Mouse (Mus musculus): ENCODE data around the gene Pappa.

Pappa gene

GRCm38 (mm10) chr4:65166288-65166835 is 42.4 kb downstream of the Pappa start:
- DNase-seq (ENCODE audit: low read depth, low spot score) = peak; percentile 89

DNA sequence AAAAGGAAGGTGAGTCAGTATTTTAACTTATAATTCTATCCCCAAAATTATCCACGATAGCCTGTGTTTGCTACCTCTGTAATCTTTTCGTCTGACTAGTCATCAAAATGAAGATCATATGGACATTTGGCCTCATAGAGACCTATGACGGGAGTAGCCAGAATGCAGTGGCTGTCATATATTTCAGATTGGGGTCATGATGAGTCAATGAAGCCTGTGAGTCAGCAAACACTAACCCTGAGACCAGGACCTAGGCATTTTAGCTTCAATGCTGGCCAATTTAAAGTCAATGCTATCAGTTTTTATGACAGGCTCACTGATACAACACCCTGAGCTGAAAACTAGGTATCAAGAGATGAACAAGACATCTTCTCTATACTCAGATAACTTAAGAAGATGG is 50.5 kb downstream of the Pappa start:
- DNase-seq (ENCODE audit: low read depth, low spot score) = no peak

DNA sequence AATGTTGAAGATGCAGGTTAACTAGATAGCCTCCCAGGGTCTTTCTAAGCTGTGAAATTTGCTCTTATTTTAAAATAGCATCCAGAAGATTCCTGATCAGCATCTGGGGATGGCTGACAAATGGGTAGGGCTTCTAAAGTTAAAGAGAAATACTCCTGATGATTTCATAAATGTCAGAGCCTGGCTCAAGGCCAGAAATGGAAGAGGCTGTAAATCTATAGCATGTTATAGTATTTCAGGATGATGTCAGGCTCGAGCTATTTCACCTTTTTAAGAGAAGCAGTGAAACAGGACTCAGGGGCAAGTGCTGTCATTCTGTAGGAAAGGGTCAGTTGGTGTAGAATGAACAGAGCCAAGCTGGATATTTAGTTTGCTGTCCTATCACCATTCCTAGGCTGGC is 54.2 kb downstream of the Pappa start:
- no peak for DNase-seq (ENCODE audit: low read depth, low spot score)

- no peak for DNase-seq (ENCODE audit: low read depth, low spot score)
Measured at GRCm38 (mm10) chr4:65187236-65187635, 63.3 kb downstream of the Pappa start.

DNA sequence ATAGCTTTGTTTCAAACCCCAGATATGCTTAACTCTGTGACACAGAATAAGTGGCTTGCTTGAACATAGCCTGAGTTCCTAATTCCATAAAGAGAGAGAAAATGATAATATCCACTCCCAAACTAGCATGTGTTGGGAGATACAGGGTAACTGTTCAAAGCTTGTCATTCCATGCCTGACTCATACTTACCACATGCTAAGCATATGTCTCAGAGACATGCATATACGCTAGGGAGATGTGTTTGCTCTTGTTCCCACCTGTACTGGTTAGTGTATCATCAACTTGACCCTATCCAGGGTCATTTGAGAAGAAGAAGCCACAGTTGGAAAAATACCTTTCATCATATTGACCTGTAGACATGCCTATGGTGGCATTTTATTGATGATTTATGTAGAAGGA is 63.7 kb downstream of the Pappa start:
- no peak for DNase-seq (ENCODE audit: low read depth, low spot score)

- DNase-seq (ENCODE audit: low read depth, low spot score) = no peak
Measured at GRCm38 (mm10) chr4:65188921-65189485, 65.0 kb downstream of the Pappa start.

DNA sequence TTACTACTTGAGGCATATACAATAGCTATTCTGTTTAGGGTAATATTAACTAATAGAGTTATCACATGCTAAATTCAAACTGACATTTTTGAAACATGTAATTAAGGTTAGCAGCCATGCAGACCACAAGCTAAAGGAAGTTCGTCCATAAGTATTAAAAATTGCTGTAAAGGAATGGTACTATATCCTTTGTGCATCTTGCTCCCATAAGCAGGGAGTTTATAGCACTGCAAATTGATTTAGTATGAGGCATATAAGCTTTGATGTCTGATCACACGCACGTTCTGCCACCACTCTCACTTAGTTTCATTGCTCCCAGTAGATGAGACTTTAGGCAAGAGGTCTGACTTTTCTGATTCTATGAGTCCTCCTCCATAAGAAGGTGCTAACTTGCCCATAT is 68.8 kb downstream of the Pappa start:
- no peak for DNase-seq (ENCODE audit: low read depth, low spot score)

DNA sequence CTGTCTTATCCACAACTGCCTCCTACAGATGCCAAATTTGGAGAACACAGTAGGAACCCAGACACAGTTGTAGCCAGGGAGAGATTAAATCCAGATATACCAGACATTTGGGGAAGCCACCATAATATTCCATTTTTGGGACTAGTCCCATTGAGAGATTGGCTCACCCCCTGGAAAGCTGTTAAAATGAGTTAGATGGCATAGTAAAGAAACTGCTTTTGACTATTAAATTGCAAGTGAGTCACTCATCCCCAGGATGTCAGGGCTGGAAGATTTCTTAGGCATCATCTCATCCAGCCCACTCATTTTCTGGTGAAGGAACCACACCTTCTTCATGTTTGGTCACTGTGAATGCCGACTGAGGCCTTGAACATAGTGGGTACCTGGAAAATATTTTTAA is 72.0 kb downstream of the Pappa start:
- peak; percentile 19 for DNase-seq (ENCODE audit: low read depth, low spot score)

- DNase-seq (ENCODE audit: low read depth, low spot score) = no peak
Measured at GRCm38 (mm10) chr4:65203666-65204065, 79.7 kb downstream of the Pappa start.

GRCm38 (mm10) chr4:65205446-65205845 is 81.5 kb downstream of the Pappa start:
- no peak for DNase-seq (ENCODE audit: low read depth, low spot score)

DNA sequence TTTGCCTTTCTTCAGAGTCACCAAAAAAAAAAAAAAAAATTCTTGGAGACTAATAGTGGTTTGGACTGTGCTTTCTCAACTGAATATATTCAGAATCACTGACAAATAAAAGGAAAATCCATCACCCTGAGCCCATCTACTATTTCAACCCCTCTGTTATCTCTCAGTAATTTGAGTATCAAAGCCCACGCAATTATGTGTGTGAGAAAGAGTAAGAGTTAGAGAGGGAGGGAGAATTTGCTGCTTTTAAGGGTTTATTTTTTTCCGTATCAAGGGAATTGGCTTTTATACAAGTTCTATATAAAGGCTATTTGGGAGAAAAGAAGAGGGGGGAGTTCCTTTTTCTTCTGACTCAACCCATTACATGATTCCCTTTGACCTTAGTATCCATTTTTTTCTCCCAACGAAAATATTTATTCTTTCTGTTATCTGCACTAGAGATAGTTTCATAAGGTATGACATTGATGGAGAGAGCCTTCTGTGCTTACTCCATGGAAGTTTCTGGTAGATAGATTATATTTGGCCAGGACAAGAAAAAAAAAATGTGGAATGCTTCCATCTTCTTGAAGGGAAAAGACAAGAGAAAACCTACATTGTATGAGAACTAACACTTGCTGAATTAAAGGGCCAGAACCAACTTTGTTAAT is 85.5 kb downstream of the Pappa start:
- no peak for DNase-seq (ENCODE audit: low read depth, low spot score)

DNA sequence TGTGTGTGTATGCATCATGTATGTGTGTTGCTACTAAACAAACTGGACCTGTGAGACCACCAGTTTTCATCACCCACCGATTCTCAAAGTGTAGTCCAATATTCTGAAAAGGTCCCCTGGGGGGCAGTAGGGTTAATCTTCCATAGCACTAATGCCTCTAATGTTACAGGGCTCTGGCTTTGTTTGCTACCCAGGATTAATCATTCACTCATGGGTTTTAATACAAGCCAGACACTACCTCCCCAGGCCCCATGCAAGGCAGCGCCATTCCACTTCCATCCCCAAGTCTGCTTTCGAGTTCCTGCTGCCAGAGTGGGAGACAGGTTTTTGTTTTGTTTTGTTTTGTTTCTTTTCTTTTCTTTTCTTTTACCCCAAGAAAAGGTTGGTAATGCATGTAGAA is 92.7 kb downstream of the Pappa start:
- DNase-seq (ENCODE audit: low read depth, low spot score) = no peak

DNA sequence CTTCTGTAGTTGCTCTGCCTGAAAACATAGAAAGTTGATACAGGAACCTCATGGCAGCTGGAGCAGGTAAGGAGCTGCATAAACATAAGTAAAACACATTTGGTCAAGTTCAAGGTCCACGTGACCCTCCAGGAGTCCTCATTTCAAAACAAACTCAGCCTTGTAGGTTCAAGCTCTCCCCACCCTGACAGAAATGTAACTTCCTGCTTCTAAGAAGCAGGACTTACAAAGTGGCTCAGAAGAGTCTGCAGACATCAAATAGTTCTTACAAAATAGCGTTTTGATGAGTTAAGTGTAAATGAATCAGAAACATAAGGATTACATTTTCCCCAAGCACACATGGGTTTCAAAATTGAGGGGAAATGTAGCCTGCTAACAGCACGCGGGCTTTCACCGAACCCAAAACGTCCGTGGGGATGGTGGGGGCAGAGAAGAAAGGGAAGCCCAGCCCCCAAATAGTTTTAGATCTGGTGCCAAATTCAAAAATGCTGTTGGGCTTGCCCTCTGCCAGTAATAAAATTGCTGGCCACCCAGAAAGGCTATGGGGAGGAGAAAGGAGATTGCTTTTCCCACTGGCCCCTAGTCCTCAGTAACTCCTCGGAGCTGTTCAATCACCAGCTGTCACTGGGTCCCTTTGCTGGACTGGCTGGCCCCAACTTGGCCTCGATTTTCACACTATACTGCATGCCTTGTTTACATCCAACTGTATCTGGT is 93.8 kb downstream of the Pappa start:
- DNase-seq (ENCODE audit: low read depth, low spot score) = no peak

DNA sequence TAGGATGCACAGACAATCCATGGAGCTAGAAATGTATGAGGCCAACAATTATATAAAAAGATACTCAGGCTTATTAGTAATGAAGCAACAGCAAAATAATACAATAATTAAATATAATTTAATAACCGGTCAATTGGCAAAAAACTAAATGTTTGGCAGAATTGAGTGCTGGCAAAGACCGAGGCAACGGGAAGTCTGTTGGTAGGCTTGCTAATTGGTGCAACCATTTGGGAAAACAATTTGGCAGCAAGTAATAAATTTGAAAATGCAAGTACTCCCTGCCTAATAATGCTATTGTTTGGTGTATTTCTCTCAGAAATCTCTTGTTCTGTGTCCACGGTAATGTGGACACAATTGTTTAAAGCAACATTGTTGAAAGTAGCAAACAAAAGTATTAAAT is 99.9 kb downstream of the Pappa start:
- DNase-seq (ENCODE audit: low read depth, low spot score) = peak; percentile 31

DNA sequence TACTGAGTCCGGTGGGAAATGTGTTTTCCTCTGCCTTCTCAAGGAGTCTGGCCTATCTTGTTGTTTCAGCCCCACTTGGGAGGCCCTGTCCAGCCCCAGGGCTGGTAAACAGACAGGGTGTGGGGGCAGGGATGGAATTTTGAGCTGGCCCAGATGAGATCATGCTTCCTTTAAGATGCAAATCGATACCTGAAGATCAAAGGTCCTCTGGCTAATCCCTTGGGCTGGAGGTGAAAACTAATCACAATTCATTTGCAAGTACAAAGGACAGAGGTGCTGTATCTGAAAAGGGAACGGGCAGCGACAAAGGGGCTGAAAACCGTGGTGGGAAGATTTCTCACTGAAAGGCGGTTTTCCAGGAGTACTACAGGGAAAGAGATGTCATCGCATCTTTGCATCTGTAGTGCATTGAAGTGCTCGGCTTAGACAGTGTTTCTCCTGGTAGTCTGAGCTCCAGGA is 114.6 kb downstream of the Pappa start:
- no peak for DNase-seq (ENCODE audit: low read depth, low spot score)

DNA sequence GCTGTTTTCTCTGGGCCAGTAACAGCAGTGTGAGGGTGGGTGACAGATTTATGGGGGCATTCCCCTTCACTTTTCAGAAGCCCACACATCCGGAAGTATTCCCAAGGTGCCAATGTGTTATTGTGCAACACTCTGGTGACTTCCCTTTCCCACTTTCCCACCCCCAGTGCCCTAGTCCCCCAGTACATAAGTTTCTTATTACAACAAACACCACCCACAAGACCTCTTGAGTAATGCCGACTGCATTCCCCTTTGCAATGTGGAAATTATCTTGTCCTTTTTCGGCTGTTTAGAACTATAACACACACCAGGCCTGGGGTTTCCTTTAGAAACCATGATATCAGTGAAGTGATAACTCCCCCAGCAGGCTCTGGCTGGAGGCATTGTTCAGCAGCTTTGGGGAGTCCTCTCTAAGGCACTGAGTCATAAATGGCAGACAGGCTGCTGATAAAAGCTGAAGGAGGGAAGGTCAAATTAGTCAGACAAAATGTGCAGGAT is 118.5 kb downstream of the Pappa start:
- DNase-seq (ENCODE audit: low read depth, low spot score) = peak; percentile 80

GRCm38 (mm10) chr4:65243245-65243644 is 119.3 kb downstream of the Pappa start:
- DNase-seq (ENCODE audit: low read depth, low spot score) = no peak

DNA sequence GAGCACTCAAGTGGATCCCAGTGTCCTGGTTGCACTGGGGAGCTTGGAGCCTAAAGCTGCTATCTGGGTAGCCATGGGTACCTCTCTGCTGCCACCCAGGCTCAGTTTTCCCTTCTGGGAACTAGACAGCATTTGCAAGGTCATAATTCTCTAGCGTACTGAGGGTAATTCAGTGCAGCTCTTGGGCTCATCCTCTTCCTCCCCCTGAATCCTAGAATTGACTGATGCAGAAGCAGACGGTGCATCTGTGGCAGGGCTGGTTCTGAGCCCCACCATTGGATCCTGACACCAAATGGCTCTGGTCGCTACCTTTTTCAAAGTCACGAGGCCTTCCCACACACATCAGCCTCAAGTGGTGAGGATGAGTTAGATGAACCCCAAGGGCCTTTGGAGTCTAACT is 121.0 kb downstream of the Pappa start:
- no peak for DNase-seq (ENCODE audit: low read depth, low spot score)

GRCm38 (mm10) chr4:65245440-65245839 is 121.5 kb downstream of the Pappa start:
- no peak for DNase-seq (ENCODE audit: low read depth, low spot score)

DNA sequence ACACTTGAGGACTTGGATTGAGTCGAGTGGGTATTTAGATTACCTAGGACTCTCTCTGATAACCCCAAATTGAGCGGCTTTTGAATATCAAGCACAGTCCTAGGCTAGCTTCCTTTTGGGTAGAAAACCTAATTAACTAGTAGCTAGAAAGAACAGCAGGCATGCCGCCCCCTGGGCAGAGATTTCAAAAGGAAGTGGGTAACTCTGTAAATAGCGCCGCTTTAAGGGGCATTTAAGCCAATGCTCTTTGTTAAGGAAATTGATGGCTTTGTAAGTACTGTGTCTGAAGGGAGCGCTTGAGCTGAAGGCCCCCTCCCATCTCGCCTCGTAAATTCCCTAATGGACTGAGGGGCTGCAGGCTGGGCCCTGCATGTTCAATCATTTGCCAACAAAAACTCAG is 128.2 kb downstream of the Pappa start:
- DNase-seq (ENCODE audit: low read depth, low spot score) = no peak

DNA sequence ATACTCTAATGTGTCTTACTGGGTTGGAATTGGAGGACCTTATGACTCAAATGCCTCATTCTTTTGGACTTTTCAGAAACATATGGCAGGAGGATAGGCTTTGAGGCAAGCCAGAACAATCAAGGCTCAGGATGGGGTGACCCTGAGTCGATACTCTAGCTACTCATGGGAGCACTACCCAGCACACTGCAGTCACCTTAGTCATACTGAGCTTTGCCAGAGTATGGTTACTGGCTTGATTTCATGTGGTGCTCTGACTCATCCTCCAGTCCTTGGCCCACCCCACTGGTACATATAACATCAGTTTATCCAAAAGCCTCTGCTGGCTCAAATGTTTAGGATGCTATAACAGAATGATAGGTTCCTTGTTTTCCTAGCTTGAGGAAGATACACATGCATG is 130.1 kb downstream of the Pappa start:
- peak; percentile 14 for DNase-seq (ENCODE audit: low read depth, low spot score)

DNA sequence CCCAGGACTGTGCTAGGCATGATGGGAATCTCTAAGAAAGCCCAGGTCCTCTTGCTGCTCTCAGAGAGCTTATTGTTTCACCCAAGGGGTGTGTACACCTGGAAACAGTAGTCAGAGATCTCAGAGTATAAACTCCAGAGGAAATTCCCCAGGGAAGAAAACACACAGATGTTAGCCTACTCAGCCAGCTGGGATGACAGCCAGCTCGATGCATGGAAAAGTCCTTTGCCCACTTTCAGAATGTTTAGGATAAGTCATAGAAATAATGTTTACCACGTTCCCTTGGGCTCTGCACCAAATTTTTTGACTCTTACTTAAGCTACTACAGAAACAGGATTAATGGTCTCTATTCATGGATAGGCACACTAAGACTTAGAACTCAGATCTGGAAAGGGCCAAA is 143.1 kb downstream of the Pappa start:
- DNase-seq (ENCODE audit: low read depth, low spot score) = no peak

DNA sequence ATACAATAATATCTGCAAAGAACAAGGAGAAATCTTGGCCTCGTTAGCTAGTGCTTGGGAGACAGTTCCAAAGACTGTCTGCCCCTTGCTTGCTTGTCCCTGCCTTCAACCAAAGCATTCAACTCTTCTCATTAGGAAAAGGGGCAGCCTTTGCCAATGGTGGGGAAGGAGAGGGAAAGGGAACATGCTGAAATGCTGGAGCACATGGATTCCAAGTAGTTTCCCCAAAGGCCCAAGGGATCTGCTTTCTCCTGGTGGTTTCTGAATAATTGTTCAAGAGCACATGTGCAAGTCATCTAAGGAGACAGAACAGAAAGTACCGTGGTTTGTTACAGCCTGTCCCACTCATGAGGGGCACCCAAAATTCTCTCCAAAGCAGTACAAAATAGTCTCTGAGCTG is 146.0 kb downstream of the Pappa start:
- DNase-seq (ENCODE audit: low read depth, low spot score) = no peak
